Mouse (Mus musculus) C2C12 (cell line): ENCODE data around the gene Unc45b. TPM values are rescaled to one million over a fixed set of nuclear protein-coding genes. Genes with fewer than 3 reads are reported as not detected.

Source experiments
- H3K27me3 ChIP-seq: one replicate; pipeline ENCODE4 v1.6.1; 2011; ENCODE audit not compliant: control insufficient read depth, insufficient read depth, insufficient read length
- H3K36me3 ChIP-seq: one replicate; pipeline ENCODE4 v1.6.1; 2011; ENCODE audit not compliant: control insufficient read depth, insufficient read depth
- H3K4me3 ChIP-seq: one replicate; pipeline ENCODE4 v1.5.1; 2011; ENCODE audit warnings: mild to moderate bottlenecking, control low read depth; ENCODE audit not compliant: poor library complexity, insufficient read depth, severe bottlenecking
- H3K79me2 ChIP-seq: one replicate; pipeline ENCODE4 v1.6.1; 2011; ENCODE audit not compliant: control insufficient read depth, insufficient read depth
- H3K79me3 ChIP-seq: one replicate; pipeline ENCODE4 v1.6.1; 2011; ENCODE audit warnings: low read depth, control low read depth
- H3ac ChIP-seq: one replicate; pipeline ENCODE3; 2011; ENCODE audit warnings: low read depth; ENCODE audit not compliant: control insufficient read depth, insufficient read length
- CEBPB ChIP-seq: IDR thresholded peaks from one replicate; pipeline ENCODE4 v1.6.1; 2011; ENCODE audit warnings: low read depth, mild to moderate bottlenecking, control low read depth, moderate library complexity
- CTCF ChIP-seq: IDR thresholded peaks from one replicate; pipeline ENCODE4 v1.5.1; 2011; ENCODE audit not compliant: control insufficient read depth, insufficient read depth, insufficient read length
- FOSL1 ChIP-seq: IDR thresholded peaks from one replicate; pipeline ENCODE4 v1.8.0; 2011; ENCODE audit warnings: mild to moderate bottlenecking, low read length; ENCODE audit not compliant: poor library complexity, insufficient read depth, severe bottlenecking
- MAX ChIP-seq: IDR thresholded peaks from one replicate; pipeline ENCODE4 v1.6.1; 2011; ENCODE audit warnings: mild to moderate bottlenecking, control low read depth
- MYOD1 ChIP-seq: IDR thresholded peaks from one replicate; pipeline ENCODE4 v1.6.1; 2011; ENCODE audit warnings: low read depth; ENCODE audit not compliant: control insufficient read depth, insufficient read length
- MYOG ChIP-seq: IDR thresholded peaks from one replicate; pipeline ENCODE4 v1.6.1; 2011; ENCODE audit not compliant: control insufficient read depth, insufficient read length; ENCODE audit errors: extremely low read depth
- USF1 ChIP-seq: IDR thresholded peaks from one replicate; pipeline ENCODE4 v1.6.1; 2011; ENCODE audit warnings: low read depth, mild to moderate bottlenecking, control low read depth, moderate library complexity
- microRNA-seq: library from miRNA; unstranded; fragments of <30 nt; microRNA quantifications from one replicate; pipeline ENCODE4, GENCODE M21; 2019; ENCODE audit warnings: borderline microRNAs expressed
- polyA plus RNA-seq: library from polyadenylated mRNA; unstranded; fragments of >200 nt; fragmentation: generic; extraction: Trizol; gene quantifications from one replicate; pipeline ENCODE4 v1.2.1, GENCODE M21; 2012; ENCODE audit warnings: missing spikeins

Unc45b gene
- polyA plus RNA-seq, 1 experiment = 0.15 TPM

- Histone ChIP-seq H3K36me3 (no peaks in the 10 kb centered on the region), H3K27me3 (no peaks in the 10 kb centered on the region), H3K79me3 (no peaks in the 10 kb centered on the region)
Observed at GRCm38 (mm10) chr11:82991469-82992166, 81.3 kb downstream of the Unc45b start, which contains the start of gene Slfn9. TSS of gene Slfn9 (minus strand) at chr11:82991830.

More at GRCm38 (mm10) chr11:82991469-82992166, 81.3 kb downstream of the Unc45b start, which contains the start of gene Slfn9:
- TF ChIP-seq CTCF (no peak), USF1 (no peak), MYOG (no peak), MYOD1 (no peak), CEBPB (no peak), MAX (no peak), FOSL1 (no peak)
- peak within 1 kb of the TSS; percentile 11 for H3K4me3 ChIP-seq
- H3ac ChIP-seq = peak within 1 kb of the TSS; percentile 30
- no peaks in the 10 kb centered on the region for H3K79me2 ChIP-seq

Small RNA genes within 50 kb of the gene (microRNA-seq; reads per million reads assigned to microRNA genes)
- not detected for gene Mir7679

Other genes with a start within 250 kb of the Unc45b start
- 0.08 TPM for gene Cct6b, start 146.2 kb upstream of the Unc45b start, polyA plus RNA-seq
- gene Zfp830, start 146.2 kb upstream of the Unc45b start, polyA plus RNA-seq = 8.6 TPM
- gene Lig3, start 129.4 kb upstream of the Unc45b start, polyA plus RNA-seq = 14.7 TPM
- 2.8 TPM for gene Rffl, start 39.3 kb upstream of the Unc45b start, polyA plus RNA-seq
- gene Rad51d, start 19.9 kb upstream of the Unc45b start, polyA plus RNA-seq = 13.4 TPM
- 0.08 TPM for gene Fndc8, start 18.4 kb upstream of the Unc45b start, polyA plus RNA-seq
- 46.5 TPM for gene Nle1, start 2.1 kb upstream of the Unc45b start, polyA plus RNA-seq
- 0.13 TPM for gene Slfn5, start 40.8 kb downstream of the Unc45b start, polyA plus RNA-seq
- gene Slfn9, start 81.3 kb downstream of the Unc45b start, polyA plus RNA-seq = 0.94 TPM
- not detected for gene Slfn8, start 110.3 kb downstream of the Unc45b start, polyA plus RNA-seq
- 0.27 TPM for gene Slfn2, start 154.6 kb downstream of the Unc45b start, polyA plus RNA-seq
- gene Slfn1, start 206.3 kb downstream of the Unc45b start, polyA plus RNA-seq = not detected